Mouse (Mus musculus): Measurements from ENCODE around the gene Rd3. TPM values are rescaled to one million over a fixed set of nuclear protein-coding genes. Genes with fewer than 3 reads are reported as not detected.

Gene Rd3
- total RNA-seq, 1 experiment from 2014 or later = not detected

Small RNA genes within 50 kb of the gene (microRNA-seq; reads per million reads assigned to microRNA genes)
- gene Mir3473c = 0 reads per million in 2 experiments

Other genes with a start within 250 kb of the Rd3 start
- 9.3 and 10.0 TPM in 2 replicates for gene Nek2, start 155.9 kb upstream of the Rd3 start, total RNA-seq (2021)
- gene Slc30a1, start 70.6 kb upstream of the Rd3 start, total RNA-seq (2021) = 17.8 and 25.2 TPM in 2 replicates
- 6.9 and 13.4 TPM in 2 replicates for gene Traf5, start 115.2 kb downstream of the Rd3 start, total RNA-seq (2021)
- gene Rcor3, start 160.7 kb downstream of the Rd3 start, total RNA-seq (2021) = 26.9 and 32.8 TPM in 2 replicates
- 0.26 and 0.60 TPM in 2 replicates for gene Kcnh1, start 213.4 kb downstream of the Rd3 start, total RNA-seq (2021)

Data from adrenal gland, postnatal 14 days (tissue).